Mouse (Mus musculus): ENCODE results near the gene Cdhr1.

The Cdhr1 gene

GRCm38 (mm10) chr14:37068516-37068915 is 29.6 kb downstream of the Cdhr1 start:
- no peak for DNase-seq (ENCODE audit: low read depth, low spot score)

GRCm38 (mm10) chr14:37067629-37068028 is 30.5 kb downstream of the Cdhr1 start, which contains the start of gene Lrit2:
Gene Lrit2, plus strand, starts transcription at chr14:37067929.
- no peak for DNase-seq (ENCODE audit: low read depth, low spot score)

- peak; percentile 83 for DNase-seq (ENCODE audit: low read depth, low spot score)
Measured at GRCm38 (mm10) chr14:37066636-37067035, 31.5 kb downstream of the Cdhr1 start.

GRCm38 (mm10) chr14:37064849-37065248 is 33.3 kb downstream of the Cdhr1 start:
- no peak for DNase-seq (ENCODE audit: low read depth, low spot score)

- DNase-seq (ENCODE audit: low read depth, low spot score): no peak
Measured at GRCm38 (mm10) chr14:37048914-37049410, 49.2 kb downstream of the Cdhr1 start, which contains the start of gene Rgr. Gene Rgr, minus strand, starts transcription at chr14:37048964.

GRCm38 (mm10) chr14:37034432-37034831 is 63.7 kb downstream of the Cdhr1 start:
- no peak for DNase-seq (ENCODE audit: low read depth, low spot score)

GRCm38 (mm10) chr14:37033241-37033640 is 64.9 kb downstream of the Cdhr1 start:
- no peak for DNase-seq (ENCODE audit: low read depth, low spot score)

GRCm38 (mm10) chr14:37032481-37033104 is 65.6 kb downstream of the Cdhr1 start:
- no peak for DNase-seq (ENCODE audit: low read depth, low spot score)

GRCm38 (mm10) chr14:37028555-37028954 is 69.6 kb downstream of the Cdhr1 start:
- DNase-seq (ENCODE audit: low read depth, low spot score): no peak

GRCm38 (mm10) chr14:37027951-37028350 is 70.2 kb downstream of the Cdhr1 start:
- no peak for DNase-seq (ENCODE audit: low read depth, low spot score)

Measured in telencephalon, adult 2 months (tissue).